Mouse (Mus musculus) midbrain, embryonic 14.5 days (tissue): Measurements from ENCODE around the gene Dusp9. TPM values are rescaled to one million over a fixed set of nuclear protein-coding genes. Genes with fewer than 3 reads are reported as not detected.
A peak's percentile ranks its signal among the peaks of the same experiment; 100 is the strongest.

Experiments used
- ATAC-seq: fragments of 200-750 bp; cut with Nextera tagmentation; 2 replicates; pipeline ENCODE4 v1.8.0; 2017; ENCODE audit warnings: moderate number of reproducible peaks, moderate library complexity; ENCODE audit not compliant: low FRiP score, low TSS enrichment
- DNase-seq: peaks from one replicate; pipeline ENCODE4 v3.0.0-alpha.2; 2015
- H3K27ac ChIP-seq: fragments of 300-500 bp; sonication (generic); replicated peaks from 2 replicates; pipeline ENCODE4 v1.5.1; 2014; ENCODE audit warnings: mild to moderate bottlenecking, low read depth, low read length, moderate library complexity
- H3K27me3 ChIP-seq: fragments of 300-500 bp; sonication (generic); 2 replicates; pipeline ENCODE4 v1.6.1; 2014; ENCODE audit warnings: low read length, control low read depth, mixed read lengths; ENCODE audit not compliant: control insufficient read depth, insufficient read depth
- H3K36me3 ChIP-seq: fragments of 300-500 bp; sonication (generic); 2 replicates; pipeline ENCODE4 v1.6.1; 2014; ENCODE audit warnings: low read length, control low read depth; ENCODE audit not compliant: control insufficient read depth, insufficient read depth
- H3K4me1 ChIP-seq: fragments of 300-500 bp; sonication (generic); 2 replicates; pipeline ENCODE4 v1.6.1; 2014; ENCODE audit warnings: mild to moderate bottlenecking, antibody characterized with exemption, low read length, control low read depth; ENCODE audit not compliant: control insufficient read depth, insufficient read depth
- H3K4me2 ChIP-seq: fragments of 300-500 bp; sonication (generic); 2 replicates; pipeline ENCODE4 v1.6.1; 2014; ENCODE audit warnings: mild to moderate bottlenecking, low read length, moderate library complexity
- H3K4me3 ChIP-seq: fragments of 300-500 bp; sonication (generic); replicated peaks from 2 replicates; pipeline ENCODE4 v1.5.1; 2014; ENCODE audit warnings: low read depth, low read length
- H3K9ac ChIP-seq: fragments of 300-500 bp; sonication (generic); replicated peaks from 2 replicates; pipeline ENCODE4 v1.6.1; 2014; ENCODE audit warnings: mild to moderate bottlenecking, low read length, moderate library complexity
- H3K9me3 ChIP-seq: fragments of 300-500 bp; sonication (generic); 2 replicates; pipeline ENCODE4 v1.6.1; 2016; ENCODE audit warnings: low read length, control low read depth, mixed read lengths; ENCODE audit not compliant: control insufficient read depth
- WGBS: fragments of 180-500 bp; shearing (Covaris S2); extraction: QIAGEN DNeasy Blood & Tissue Kit; methylation state at CpG from one replicate; pipeline ENCODE4 v1.1.7; 2014; 5-methylcytosine and 5-hydroxymethylcytosine counted together
- polyA plus RNA-seq: library from polyadenylated mRNA; unstranded; fragments of >200 nt; fragmentation: Nextera tagmentation; extraction: Ambion mirVana; gene quantifications from 2 replicates; pipeline ENCODE4 v1.2.1, GENCODE M21; 2014

Gene Dusp9
- polyA plus RNA-seq, 1 experiment from 2014 or later, result 0.22 TPM

- Histone ChIP-seq H3K4me3 (no peak overlapping the region), H3K4me1 (no peaks in the 10 kb centered on the region), H3K9me3 (no peaks in the 10 kb centered on the region), H3K36me3 (no peaks in the 10 kb centered on the region), H3K27ac (no peak overlapping the region), H3K4me2 (no peak overlapping the region), H3K9ac (no peak overlapping the region), H3K27me3 (no peaks in the 10 kb centered on the region)
- DNase-seq (no peak), ATAC-seq (no peak)
These were observed 12.2 kb upstream of the Dusp9 start for GRCm38 (mm10) chrX:73626981-73627380.

- ATAC-seq (no peak), DNase-seq (peak; percentile 44)
- peaks cover 12% of the 10 kb centered on the region for H3K27me3 ChIP-seq
These were observed 3.8 kb upstream of the Dusp9 start for GRCm38 (mm10) chrX:73635425-73635824.

GRCm38 (mm10) chrX:73637415-73637814 lies 1.8 kb upstream of the Dusp9 start:
- DNase-seq, result peak; percentile 2
- Histone ChIP-seq H3K4me3 (peak overlapping the region; percentile 32), H3K27ac (no peak overlapping the region), H3K36me3 (no peaks in the 10 kb centered on the region), H3K9me3 (no peaks in the 10 kb centered on the region), H3K4me2 (peak overlapping the region; percentile 58), H3K27me3 (peaks cover 18% of the 10 kb centered on the region), H3K9ac (no peak overlapping the region; the same call in 1 of the 2 replicates), H3K4me1 (no peaks in the 10 kb centered on the region)
- ATAC-seq, result no peak
- WGBS, result 21% methylated on average over 19 of the region's 19 CpGs

More at GRCm38 (mm10) chrX:73635425-73635824, 3.8 kb upstream of the Dusp9 start:
- Histone ChIP-seq H3K4me2 (peak overlapping the region; percentile 39), H3K4me3 (no peak overlapping the region; the same call in 1 of the 2 replicates), H3K9ac (no peak overlapping the region), H3K4me1 (no peaks in the 10 kb centered on the region), H3K27ac (no peak overlapping the region), H3K9me3 (no peaks in the 10 kb centered on the region), H3K36me3 (no peaks in the 10 kb centered on the region)
- 26% methylated on average over 17 of the region's 19 CpGs for WGBS

- Histone ChIP-seq H3K9me3 (no peaks in the 10 kb centered on the region), H3K4me3 (peak overlapping the region; percentile 23), H3K9ac (no peak overlapping the region), H3K4me1 (no peaks in the 10 kb centered on the region), H3K27me3 (peaks cover 18% of the 10 kb centered on the region), H3K4me2 (peak overlapping the region; percentile 53), H3K27ac (no peak overlapping the region), H3K36me3 (no peaks in the 10 kb centered on the region)
- DNase-seq (peak; percentile 40), ATAC-seq (0 out of 2 replicates have a peak, but pooled peaks have one; percentile 40)
- WGBS, result 20% methylated on average over 41 of the region's 41 CpGs
These were observed 766 bp downstream of the Dusp9 start for GRCm38 (mm10) chrX:73639901-73640469.

GRCm38 (mm10) chrX:73645121-73645520 lies 5.9 kb downstream of the Dusp9 start:
- Histone ChIP-seq H3K27me3 (peaks cover 5% of the 10 kb centered on the region; the same call in 1 of the 2 replicates), H3K4me2 (no peak overlapping the region), H3K36me3 (no peaks in the 10 kb centered on the region), H3K4me1 (no peaks in the 10 kb centered on the region), H3K9me3 (no peaks in the 10 kb centered on the region), H3K4me3 (no peak overlapping the region), H3K27ac (no peak overlapping the region), H3K9ac (no peak overlapping the region)
- DNase-seq (no peak), ATAC-seq (no peak)
- 33% methylated on average over 4 of the region's 4 CpGs for WGBS

GRCm38 (mm10) chrX:73650869-73651268 lies 11.7 kb downstream of the Dusp9 start:
- 80% methylated on average over 3 of the region's 3 CpGs for WGBS
- Histone ChIP-seq H3K4me2 (no peak overlapping the region), H3K4me1 (no peaks in the 10 kb centered on the region), H3K9ac (no peak overlapping the region), H3K9me3 (no peaks in the 10 kb centered on the region), H3K27me3 (no peaks in the 10 kb centered on the region), H3K4me3 (no peak overlapping the region), H3K27ac (no peak overlapping the region), H3K36me3 (no peaks in the 10 kb centered on the region)
- ATAC-seq (no peak), DNase-seq (no peak)

- Histone ChIP-seq H3K36me3 (no peaks in the 10 kb centered on the region), H3K4me3 (no peak overlapping the region), H3K4me1 (no peaks in the 10 kb centered on the region), H3K4me2 (no peak overlapping the region), H3K9ac (no peak overlapping the region), H3K27me3 (no peaks in the 10 kb centered on the region), H3K27ac (no peak overlapping the region), H3K9me3 (no peaks in the 10 kb centered on the region)
- ATAC-seq (no peak), DNase-seq (no peak)
- 87% methylated on average over 6 of the region's 6 CpGs for WGBS
These were observed 14.2 kb downstream of the Dusp9 start for GRCm38 (mm10) chrX:73653392-73653791.

GRCm38 (mm10) chrX:73654177-73654576 lies 15.0 kb downstream of the Dusp9 start:
- H3K9me3 ChIP-seq, result no peaks in the 10 kb centered on the region
- 16% methylated on average over 6 of the region's 6 CpGs for WGBS
- no peaks in the 10 kb centered on the region for H3K27me3 ChIP-seq
- H3K4me3 ChIP-seq, result no peak overlapping the region
- H3K27ac ChIP-seq, result no peak overlapping the region
- no peaks in the 10 kb centered on the region for H3K36me3 ChIP-seq
- H3K4me2 ChIP-seq, result no peak overlapping the region
- ATAC-seq, result peak; percentile 71
- H3K9ac ChIP-seq, result no peak overlapping the region
- DNase-seq, result peak; percentile 80
- H3K4me1 ChIP-seq, result no peaks in the 10 kb centered on the region

- Histone ChIP-seq H3K36me3 (no peaks in the 10 kb centered on the region), H3K4me2 (no peak overlapping the region), H3K9me3 (no peaks in the 10 kb centered on the region), H3K4me3 (no peak overlapping the region), H3K9ac (no peak overlapping the region), H3K4me1 (0 out of 2 replicates have a peak, but pooled peaks cover 5% of the 10 kb centered on the region), H3K27me3 (no peaks in the 10 kb centered on the region), H3K27ac (no peak overlapping the region)
- ATAC-seq (no peak), DNase-seq (peak; percentile 39)
- 77% methylated on average over 3 of the region's 3 CpGs for WGBS
These were observed 16.3 kb downstream of the Dusp9 start for GRCm38 (mm10) chrX:73655529-73655928.
